Mouse (Mus musculus) brain, embryonic 14.5 days (tissue): ENCODE results near the gene Vsir.

Experiments used
- CTCF ChIP-seq: fragments of 200-500 bp; IDR thresholded peaks from 2 replicates; pipeline ENCODE4 v1.5.1; 2012; ENCODE audit warnings: inconsistent platforms, mild to moderate bottlenecking, moderate library complexity, borderline replicate concordance; ENCODE audit not compliant: insufficient read depth, insufficient read length; ENCODE audit errors: extremely low read depth
- POLR2A ChIP-seq: fragments of 200-500 bp; IDR thresholded peaks from 2 replicates; pipeline ENCODE4 v1.6.1; 2012; ENCODE audit warnings: mild to moderate bottlenecking, inconsistent platforms, borderline replicate concordance; ENCODE audit not compliant: poor library complexity, insufficient read depth, insufficient read length, severe bottlenecking; ENCODE audit errors: extremely low read depth

DNA sequence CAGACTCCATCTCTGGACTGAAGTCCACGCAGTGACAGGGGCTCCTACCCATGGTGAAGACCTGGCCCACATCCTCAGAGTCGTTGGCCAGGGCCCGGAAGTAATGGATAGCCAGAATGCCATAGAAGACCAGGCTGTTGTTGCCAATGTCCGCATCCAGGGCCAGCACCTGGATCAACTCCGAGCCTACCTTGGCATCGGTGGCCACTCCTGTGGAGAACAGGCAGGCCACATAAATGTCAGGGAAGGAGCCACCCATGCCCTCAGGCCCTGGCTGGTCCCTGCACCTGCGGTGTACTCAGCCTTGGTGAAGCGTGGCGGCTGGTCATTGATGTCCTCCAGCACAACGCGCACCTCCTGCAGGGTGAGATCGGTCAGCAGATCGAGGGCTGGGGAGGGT lies 36.0 kb upstream of the Vsir start:
- TF ChIP-seq CTCF: no peak
- TF ChIP-seq POLR2A: no peak
